Mouse (Mus musculus) WW6 (cell line): Measurements from ENCODE around the gene Myo1d.

Source experiments
- DNase-seq: peaks from one replicate; pipeline ENCODE4 v3.0.0-alpha.2; 2013; ENCODE audit warnings: low read depth, low spot score

The Myo1d gene

DNA sequence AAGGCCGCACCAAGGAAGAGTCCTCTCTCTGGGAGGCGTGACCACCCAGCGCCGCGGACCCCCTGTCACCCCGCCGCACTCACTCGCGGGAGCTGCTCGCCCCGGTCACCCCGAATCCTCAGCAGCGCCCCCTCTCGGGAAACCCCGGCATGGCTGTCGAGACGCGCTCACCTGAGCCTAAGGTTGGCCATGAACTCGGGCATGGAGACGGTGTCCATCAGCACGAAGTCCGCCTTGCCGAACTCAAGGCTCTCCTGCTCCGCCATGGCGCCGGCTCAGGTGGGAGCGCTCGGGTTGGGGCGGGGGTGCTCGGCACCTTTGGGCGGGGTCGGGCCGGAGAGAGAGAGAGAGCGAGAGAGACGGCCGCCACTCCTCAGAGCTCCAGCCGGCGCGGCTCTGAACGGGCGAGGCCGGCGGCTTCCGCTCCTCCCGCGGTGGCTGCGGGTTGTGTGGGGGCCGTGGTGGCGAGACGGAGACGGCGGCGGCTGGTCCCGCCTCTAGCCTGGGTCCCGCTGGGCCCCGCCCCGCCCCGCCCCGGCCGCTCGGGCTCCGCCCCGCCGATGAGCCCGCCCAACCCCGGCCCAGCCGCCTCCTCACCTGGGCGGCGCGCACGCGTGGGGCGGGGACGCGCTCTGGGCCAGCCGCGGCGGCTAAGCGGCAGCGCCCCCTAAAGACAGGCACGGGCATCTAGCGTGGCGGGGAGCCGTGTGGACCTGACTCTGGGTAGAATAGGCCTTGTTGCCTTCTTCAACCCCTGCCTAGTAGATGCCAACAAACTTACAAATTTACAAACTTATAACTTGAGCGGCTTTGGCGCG lies at the start of gene Myo1d:
Myo1d (minus strand) TSS at position 499 of the 818 bp plus-strand sequence.
- peak; percentile 83 for DNase-seq

DNA sequence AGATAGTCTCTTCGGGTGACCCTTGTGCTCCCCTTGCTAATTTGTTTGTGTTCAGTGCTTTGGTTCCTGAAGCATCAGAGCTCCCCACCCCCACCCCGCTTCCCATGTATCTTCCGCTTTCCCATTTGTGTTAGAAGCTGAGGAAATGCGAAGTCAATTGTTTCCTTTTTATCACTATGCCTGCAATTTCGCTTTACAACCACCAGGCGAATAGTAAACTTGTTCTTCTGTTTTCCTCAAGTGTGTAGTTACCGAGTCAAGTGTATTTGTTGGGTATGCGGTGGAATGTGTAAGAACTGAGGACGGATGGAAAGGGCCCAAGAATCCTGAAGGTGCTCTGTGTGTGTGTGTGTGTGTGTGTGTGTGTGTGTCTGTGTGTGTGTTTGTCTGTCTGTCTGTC lies 42.0 kb upstream of the Myo1d start:
- DNase-seq: no peak

DNA sequence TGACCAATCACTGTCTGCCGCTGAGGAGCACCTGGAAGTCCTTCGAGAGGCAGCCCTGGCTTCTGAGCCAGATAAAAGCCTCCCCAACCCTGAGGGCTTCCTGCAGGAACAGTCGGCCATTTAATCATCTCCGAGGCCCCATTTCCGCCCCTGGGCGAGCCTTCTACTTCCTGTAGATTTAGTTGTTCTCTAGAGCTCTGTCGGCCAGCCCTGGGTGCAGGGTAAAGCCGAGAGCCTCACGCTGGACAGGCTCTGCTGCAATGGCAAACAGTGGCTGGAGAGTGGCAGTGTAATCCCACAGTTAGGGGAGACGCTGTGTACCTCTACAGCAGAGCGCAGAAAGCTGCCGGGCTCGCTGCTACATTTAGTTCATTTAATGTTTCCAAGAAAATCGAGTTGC lies 41.5 kb upstream of the Myo1d start:
- DNase-seq: no peak

DNA sequence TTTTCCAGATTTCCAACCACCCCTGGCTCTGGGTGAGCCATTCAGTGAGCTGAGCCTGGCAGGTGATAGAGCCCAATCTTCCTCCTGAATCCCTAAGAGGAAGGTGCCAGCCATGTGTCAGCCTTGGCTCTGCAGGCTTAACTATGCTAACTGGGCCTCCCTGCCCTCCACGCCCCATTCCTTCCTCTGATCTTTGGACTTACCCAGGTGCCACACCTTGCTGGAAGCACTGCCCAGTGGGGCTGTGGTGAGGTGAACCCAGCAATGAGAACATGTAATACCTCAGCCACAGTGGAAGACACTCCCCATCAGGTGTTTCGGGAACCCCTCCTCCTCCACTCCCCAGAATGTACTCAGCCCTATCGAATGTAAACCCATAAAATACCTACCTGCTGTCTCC lies 40.3 kb upstream of the Myo1d start:
- DNase-seq: no peak

- peak; percentile 92 for DNase-seq
Measured at GRCm38 (mm10) chr11:80818060-80818697, 38.4 kb upstream of the Myo1d start.

- DNase-seq: no peak
Measured at GRCm38 (mm10) chr11:80815354-80815753, 35.5 kb upstream of the Myo1d start.

DNA sequence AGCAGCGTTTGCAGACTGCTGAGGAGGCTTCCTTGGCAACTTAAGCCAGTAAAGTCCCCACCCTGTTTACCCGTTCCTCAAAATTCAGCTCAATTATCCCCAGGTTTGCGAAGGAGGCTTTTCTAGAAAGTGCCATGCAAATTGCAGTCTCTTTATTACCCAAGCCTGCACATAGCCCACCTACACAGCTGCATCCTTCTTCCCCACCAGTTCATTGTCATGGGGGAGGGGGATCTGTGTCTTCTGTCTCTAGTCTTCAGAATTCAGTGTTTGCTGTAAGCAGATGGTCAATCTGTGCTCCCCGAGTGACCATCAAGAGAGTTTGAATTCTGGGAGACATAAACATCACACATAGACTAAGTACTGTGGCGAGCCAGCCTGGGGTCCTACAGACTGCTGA lies 31.3 kb upstream of the Myo1d start:
- no peak for DNase-seq

- no peak for DNase-seq
Measured at GRCm38 (mm10) chr11:80809993-80810821, 30.4 kb upstream of the Myo1d start, which contains the start of gene Tmem98. Gene Tmem98, plus strand, starts transcription at chr11:80810175.

DNA sequence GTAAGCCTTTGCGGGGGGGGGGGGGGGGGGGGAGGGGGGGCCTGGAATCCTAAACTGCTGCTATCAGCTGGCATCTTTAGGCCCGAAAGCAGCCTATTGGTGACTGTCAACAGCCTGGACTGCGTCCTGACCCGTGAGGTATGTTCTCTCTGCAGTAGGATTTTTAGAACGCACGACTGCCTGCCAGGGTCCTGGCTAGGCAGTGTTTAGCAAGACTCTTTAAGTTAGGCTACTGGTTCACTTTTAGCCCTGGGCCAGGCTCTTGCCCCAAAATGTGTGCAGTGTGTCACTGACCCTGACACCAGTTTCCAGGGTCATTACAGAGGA lies 29.8 kb upstream of the Myo1d start:
- no peak for DNase-seq

GRCm38 (mm10) chr11:80808551-80809070 lies 28.8 kb upstream of the Myo1d start:
- DNase-seq: no peak

DNA sequence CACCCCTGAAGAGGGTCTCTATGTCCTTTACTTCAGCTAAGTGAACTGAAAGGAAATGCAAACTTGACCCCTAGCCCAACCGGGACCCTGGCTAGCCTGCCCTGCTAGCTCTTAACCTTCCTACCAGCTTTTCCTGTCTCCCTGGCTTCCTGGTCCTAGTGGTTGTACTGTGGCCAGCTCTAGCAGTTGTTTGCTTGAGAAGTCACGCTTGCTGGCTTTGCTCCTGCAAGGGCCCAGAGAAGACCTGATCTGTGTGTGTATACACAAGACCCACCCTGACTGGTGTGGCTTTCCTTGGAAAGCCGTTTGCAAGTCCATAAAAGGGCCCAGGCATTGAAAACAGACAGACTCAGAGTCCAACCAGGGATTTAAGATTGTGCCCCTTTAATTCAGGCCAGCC lies 22.9 kb upstream of the Myo1d start:
- DNase-seq: no peak

DNA sequence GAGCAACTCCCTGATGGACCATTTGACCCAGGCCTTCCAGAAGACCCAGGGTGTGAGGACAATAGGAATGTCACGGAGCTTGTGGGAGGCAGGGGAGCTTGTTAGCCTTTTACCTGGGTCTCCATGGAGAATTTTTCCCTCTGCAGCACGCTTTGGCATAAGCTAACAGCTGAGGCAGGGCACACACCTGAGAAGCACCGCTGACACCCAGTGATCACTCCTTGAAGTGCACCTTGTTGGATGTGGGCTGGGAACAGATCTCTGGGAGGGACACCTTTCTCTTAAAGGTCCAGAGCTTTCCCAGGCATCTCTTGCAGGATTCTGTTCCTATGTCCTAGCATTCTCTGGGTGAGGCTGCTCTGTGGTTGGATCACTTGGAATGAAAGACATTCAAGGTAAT lies 20.2 kb upstream of the Myo1d start:
- no peak for DNase-seq

DNA sequence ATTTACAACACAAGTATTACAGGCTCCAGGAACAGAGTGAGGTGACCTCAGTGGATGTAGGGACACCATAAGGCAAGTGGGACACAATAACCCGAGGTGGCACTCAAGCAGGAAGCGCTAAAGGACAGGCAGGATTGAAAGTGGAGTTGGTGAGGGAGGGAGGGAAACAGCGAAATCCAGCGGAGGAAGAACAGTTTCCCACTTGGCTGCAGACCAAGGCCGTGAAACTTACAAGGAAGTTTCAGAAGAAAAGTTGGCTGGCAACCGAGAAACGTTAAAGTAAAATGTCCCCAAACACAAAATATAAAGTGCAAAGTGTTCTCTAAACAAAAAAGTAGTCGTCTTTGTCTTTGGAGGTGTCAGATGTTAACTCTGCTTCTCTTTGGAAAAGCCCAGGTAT lies 15.6 kb upstream of the Myo1d start:
- DNase-seq: no peak

DNA sequence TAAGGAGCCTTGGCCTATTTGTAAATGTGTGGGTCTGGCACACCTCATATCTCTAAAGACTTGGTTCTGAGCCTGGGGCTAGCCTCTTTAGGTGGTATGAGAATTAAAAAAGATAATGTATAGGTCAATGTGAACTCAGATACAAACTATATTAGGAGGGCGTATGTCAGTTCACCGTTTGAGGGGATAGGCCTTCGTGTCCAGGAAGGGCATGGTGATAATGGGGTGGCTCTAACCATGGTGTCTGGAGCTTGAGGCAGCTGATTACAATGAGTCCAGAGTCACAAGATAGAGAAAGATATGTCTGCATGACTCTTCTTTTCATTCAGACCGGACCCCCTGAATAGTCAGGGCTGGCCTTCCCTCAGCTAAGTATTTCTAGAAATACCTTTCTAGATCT lies 14.5 kb upstream of the Myo1d start:
- no peak for DNase-seq

GRCm38 (mm10) chr11:80793386-80793785 lies 13.6 kb upstream of the Myo1d start:
- DNase-seq: no peak

DNA sequence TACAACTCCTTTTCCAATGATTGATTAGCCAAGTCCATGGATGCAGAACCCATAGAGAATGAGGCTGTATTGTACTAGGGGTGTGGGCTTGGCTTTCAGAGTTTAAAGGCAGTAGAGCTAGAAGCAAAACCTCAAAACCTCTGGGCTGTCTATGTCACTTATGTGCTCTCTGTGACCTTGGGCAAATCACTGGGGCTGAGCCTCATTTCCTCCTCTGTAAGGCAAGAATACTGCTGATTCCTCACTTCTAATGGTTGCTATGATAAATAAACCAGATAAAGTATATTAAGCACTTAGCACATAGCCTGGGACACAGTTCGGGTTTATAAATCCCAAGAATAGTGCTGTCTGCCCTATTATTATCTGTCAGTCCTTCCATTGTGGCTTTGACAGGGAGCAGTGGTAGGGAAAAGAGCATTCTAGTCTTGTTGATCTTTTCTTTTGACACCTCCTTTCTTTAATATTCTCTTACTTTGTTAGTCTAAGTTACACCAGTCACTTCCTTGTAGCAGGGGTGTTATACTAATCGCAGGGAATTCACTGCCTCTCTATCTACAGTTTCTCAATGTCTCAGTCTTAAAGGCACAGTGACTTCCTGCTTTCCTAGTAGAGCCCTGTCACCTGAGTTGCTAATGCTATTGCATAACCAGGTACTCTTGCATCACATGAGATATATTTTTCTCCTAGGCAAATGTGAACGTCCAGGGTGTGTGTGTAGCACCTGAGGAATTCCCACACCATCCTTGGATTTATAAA lies 12.0 kb upstream of the Myo1d start:
- no peak for DNase-seq

DNA sequence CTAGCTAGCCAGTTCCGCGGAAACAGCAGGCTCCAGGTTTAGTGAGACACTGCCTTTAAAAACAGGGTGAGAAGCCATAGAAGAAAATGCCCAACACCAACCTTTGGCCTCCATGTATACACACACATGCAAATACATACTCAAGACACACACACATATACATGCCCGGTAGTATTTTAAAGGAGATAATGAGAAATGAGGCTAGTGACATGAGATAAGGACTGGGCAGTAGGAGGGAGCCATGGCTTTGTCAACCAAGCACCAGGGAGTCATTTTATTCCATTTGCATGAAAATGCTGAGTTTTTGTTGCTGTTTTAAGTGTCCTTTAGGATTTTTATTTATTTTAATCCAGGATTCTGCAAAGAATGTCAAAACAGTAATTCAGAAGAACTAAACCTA lies 10.6 kb upstream of the Myo1d start:
- DNase-seq: no peak

GRCm38 (mm10) chr11:80789647-80790240 lies 9.9 kb upstream of the Myo1d start:
- DNase-seq: no peak

DNA sequence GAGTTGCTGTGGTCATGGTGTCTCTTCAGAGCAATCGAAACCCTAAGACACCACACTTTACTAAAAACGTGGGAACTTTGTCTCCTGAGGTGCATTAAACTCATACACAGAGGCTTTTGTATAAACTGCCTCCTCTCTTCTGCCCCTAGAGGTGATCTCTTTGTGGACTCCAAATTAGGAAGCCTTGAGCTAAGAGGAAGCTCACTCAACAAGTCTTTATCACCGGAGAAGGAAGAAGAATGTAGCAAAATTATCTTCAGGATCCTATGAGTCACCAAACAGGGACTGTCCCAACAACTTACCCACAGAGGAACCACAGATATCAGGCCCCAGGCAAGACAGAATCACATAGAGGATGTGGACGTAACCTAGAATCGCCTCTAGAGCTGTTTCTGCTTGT lies 5.8 kb upstream of the Myo1d start:
- no peak for DNase-seq

GRCm38 (mm10) chr11:80784294-80784743 lies 4.5 kb upstream of the Myo1d start:
- DNase-seq: no peak

GRCm38 (mm10) chr11:80783460-80783859 lies 3.6 kb upstream of the Myo1d start:
- DNase-seq: no peak
